Mouse (Mus musculus) liver, postnatal 0 days (tissue): ENCODE data around the gene Mfsd12.

ENCODE experiments used
- CTCF ChIP-seq: sonication (generic); IDR thresholded peaks from 2 replicates; pipeline ENCODE4 v1.5.1; 2016; ENCODE audit warnings: antibody characterized with exemption, low read depth
- EP300 ChIP-seq: IDR thresholded peaks from 2 replicates; pipeline ENCODE4 v1.6.1; 2016; ENCODE audit warnings: antibody characterized with exemption, low read depth, mild to moderate bottlenecking

DNA sequence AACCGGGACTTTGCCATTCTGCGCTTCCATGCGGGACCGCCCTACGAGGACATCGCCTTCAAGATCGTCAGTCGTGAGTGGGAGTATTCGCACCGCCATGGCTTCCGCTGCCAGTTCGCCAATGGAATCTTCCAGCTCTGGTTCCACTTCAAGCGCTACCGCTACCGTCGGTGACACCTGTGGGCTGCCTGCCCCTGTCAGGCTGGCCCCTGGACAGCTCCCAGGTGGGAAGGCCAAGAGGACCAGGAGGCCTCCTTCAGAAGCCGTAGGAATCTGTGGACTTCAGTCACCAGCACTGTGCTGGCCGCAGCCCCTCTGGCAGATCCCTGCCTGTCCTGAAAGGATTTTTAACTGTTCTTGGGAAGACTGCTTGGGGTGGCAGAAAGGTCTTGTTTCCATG is 31.5 kb upstream of the Mfsd12 start:
- no peak for TF ChIP-seq CTCF
- TF ChIP-seq EP300 = no peak
